Mouse (Mus musculus) c-Kit-positive CD71-positive TER-119-negative erythroid progenitor cells, embryonic 14.5 days (primary cell): ENCODE data around the gene Elp5.
"Not testable (repeated sequence)": the region's sequence is repeated elsewhere in the genome, so short reads cannot be mapped to it uniquely, and the experiment has no call there.

Source experiments
- DNase-seq: peaks from one replicate; pipeline ENCODE4 v3.0.0-alpha.2; 2013; ENCODE audit warnings: low read depth

The Elp5 gene

DNA sequence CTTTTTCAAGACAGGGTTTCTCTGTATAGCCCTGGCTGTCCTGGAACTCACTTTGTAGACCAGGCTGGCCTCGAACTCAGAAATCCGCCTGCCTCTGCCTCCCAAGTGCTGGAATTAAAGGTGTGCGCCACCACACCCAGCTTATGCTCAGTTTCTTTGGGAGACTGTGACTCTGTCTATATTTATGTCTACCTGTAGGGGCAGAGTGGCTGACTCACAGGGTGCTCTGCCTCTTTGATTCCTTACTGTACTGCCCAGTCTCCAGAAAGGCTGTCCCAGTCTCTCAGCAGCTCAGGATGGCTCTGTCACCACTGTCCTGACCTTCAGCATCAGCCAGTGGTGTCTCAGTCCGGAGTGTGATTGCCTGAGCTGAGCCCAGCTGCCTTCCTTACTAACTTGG is 26.7 kb downstream of the Elp5 start:
- DNase-seq, result not testable (repeated sequence)

DNA sequence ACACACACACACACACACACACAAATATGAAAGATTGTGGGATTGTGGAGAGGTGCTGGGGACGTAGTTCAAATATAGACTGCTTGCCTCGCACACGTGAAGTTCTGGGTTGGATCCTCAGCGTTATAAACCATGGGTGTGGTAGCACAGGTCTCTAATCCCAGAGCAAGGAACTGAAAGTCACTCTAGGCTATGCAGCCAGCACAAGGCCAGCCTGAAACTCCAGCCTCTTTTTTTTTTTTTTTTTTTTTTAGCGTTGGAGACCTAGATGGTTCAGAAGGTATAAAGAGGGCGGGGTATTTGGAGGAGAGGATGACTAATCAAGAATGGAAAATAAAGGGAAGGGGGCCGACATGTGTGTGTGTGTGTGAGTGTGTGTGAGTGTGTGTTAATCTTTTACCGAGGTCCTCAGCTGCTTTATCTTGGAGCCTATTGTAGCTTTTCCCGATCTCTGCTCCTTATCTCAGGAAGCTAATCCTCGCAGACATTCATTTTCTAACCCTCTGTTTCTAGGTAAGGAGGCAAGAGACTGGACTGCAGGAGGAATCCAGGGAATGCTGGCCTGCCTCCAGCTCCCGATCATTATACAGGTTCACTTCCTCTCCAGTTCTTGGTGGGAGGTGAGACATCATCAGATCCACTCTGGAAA is 28.9 kb downstream of the Elp5 start:
- no peak for DNase-seq

DNA sequence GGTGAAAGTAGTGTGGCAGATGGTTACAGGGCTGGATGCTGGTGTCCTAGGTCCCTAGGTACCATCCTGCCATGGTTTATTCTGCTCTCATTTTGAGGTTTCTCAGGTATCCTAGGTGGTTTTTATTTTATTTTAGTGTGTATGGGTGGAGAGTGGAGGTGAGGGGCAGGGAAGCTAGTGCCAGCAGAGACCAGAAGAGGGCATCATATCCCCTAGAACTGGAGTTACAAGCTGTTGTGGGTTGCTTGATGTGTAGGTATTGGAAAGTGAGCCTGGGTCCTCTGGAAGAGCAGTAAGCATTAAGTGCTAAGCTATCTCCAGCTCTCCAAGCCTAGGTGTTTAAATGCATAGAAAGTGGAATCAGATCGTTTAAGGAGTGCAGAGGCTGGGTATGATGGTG is 30.0 kb downstream of the Elp5 start:
- no peak for DNase-seq

DNA sequence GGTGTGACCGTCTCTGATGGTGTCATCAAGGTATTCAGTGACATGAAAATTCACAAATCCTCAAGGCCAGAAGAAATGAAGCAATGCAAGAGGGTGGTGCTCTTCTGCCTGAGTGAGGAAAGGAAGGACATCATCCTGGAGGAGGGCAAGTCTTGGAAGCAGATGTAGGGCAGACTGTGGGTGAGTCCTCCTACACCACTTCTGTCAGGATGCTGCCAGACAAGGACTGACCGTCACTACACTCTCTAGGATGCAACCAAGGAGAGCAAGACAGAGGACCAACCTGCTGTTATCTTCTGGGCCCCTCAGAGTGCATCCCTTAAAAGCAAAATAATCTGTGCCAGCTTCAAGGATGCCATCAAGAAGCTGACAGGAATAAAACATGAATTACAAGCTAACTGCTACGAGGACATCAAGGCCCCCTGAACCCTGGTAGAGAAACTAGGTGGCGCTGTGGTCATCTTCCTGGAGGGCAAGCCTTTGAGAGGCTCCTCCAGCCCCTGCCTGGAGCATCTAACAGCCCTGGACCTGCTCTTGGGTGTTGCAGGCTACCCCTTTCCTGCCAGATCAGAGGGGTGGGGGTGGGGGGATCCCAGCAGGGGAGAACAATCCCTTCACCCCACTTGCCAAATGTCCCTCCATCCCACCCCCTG is 31.4 kb downstream of the Elp5 start:
- no peak for DNase-seq

DNA sequence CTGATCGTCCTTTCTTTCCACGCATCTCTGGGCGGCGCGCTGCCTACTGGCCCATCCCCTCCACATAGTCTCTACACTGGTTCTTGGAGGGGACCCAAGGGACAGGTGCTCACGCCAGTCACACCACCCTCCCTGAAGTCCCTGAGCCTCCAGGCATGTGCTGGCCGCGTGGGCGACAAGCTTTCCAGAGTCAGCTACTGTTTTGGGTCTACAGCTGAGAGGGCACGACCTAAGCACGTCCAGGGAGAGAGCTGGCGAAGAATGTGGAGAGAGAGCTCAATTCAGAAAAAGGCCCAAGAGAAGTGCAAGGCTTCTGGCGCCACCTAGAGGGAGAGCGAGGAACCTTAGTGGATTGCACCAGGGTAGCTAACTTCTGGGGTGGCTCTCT is 33.6 kb downstream of the Elp5 start:
- peak; percentile 93 for DNase-seq

DNA sequence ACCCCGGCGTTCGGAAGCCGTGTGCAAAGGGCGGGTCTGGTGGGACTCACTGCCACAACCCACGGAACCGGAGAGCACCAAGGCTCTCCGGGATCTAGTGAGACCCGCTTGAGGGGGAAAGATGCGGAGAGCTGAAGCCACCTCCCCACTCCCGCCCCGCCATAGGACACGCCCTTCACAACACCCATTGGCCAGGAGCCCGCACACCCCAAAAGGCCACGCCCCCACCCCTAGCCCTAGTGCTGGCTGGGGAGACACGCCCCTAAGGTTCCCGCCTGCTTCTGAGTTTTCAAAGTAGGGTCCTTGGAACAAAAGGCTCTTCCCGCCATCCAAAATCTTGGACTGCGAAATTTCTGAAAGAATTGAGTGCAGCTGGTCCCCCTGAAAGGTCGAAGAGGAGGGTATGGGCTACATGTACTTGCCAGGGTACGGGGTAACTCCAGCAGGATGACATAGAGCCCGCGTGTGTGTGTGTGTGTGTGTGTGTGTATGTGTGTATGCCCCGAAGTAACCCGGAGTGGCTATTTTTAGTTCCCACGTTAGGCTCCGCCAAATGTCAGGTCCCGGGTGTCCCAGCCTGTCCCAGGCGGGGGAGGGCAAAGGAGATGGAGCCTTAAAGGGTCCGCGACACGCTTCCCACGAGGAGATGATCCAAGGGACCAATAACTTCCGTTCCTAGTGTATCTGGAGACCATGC is 34.1 kb downstream of the Elp5 start, which contains the start of gene Slc2a4:
Gene Slc2a4, minus strand, starts transcription at position 123 of the 697 bp plus-strand sequence.
- peak; percentile 94 for DNase-seq

DNA sequence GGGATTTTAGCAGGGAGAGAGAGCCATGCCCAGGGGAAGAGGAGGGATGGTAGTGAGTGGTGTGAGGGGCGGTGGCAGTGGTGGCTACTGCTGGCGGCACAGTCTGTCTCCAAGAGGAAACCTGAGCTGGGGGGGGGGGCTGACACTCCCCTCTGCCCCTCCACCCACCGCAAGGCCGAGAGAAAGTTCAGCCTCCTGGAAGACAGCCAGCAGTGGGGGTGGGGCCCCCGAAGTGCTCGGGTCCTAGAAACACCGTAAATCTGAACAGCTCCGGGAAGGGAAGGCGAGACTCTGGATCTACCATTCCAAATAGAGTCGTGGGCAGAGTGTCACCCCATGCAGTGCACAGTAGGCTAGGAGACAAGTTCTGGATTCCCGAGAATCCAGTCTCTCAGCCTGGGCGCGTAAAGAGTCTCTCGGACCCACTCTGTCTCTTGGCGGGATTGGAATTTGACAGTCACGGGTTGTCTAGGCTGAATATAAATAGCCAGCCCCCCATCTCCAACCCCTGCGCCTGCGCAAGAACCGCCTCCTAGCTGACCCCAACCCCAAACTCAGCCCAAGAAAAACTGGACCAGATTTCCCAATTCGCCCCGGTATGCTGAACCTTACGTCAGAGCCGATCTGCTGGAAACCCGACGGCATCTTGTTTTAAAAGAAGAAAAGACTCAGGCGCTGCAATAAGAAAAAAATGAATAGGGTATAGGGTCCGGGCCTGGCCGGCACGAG is 34.8 kb downstream of the Elp5 start:
- no peak for DNase-seq

DNA sequence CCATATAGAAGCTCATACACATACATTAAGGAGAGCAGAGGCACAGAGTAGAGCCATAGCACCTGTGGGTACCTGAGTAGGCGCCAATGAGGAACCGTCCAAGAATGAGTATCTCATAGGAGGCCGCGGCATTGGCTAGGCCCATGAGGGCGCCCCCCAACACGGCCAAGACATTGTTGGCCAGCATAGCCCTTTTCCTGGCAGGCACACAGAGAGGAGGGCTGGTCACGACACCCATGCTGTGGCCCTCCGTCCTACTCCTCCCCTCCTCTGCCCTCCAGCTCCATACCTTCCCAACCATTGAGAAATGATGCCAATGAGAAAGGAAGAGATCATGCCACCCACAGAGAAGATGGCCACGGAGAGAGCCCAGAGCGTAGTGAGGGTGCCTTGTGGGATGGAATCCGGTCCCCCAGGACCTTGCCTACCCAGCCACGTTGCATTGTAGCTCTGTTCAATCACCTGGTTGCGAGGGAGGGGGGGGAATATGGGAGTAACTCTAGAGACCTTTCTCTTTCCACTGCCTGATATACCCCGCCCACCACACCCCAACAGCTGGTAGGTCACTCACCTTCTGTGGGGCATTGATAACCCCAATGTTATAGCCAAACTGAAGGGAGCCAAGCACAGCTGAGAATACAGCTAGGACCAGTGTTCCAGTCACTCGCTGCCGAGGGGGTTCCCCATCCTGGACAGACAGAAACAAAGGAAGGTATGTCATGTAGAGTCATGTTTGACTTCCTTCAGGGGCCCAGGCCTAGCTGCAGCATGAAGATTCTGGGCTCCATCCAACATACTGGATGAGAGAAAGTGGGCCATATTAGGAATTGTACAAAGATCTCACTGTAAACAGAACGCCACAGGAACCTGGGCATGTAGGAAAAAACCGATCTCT is 36.1 kb downstream of the Elp5 start:
- peak; percentile 65 for DNase-seq

DNA sequence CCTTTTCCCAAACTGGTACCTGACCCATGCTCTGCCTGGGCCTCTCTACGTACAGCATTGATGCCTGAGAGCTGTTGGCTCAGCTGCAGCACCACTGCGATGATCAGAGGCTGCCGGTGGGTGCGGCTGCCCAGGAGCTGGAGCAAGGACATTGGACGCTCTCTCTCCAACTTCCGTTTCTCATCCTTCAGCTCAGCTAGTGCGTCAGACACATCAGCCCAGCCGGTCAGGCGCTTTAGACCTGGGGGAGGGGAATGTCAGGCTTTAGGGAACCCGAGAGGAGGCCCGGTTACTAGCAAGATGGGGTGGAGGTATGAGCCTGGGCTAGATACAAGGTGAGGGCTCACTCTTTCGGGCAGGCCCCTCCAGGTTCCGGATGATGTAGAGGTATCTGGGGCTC is 37.1 kb downstream of the Elp5 start:
- no peak for DNase-seq

DNA sequence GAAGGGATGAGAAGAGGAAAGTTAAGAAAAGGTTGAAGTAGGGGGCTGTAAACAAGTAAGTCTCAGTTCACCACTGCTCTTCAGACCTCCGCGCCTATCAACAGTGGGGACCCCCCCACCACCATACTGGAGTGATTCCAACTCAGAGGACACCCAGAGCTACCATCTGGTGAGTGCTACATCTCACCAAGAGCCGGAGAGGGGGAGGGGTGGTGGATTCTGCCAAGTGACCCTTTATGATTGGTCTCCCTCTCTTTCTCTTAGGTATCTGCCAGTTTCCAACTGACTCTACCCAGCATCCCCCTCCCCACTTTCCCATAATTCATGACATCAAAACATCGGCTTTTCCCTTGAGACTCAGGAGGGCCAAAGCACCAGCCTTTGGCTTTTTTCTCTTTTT is 41.4 kb downstream of the Elp5 start:
- DNase-seq, result no peak

DNA sequence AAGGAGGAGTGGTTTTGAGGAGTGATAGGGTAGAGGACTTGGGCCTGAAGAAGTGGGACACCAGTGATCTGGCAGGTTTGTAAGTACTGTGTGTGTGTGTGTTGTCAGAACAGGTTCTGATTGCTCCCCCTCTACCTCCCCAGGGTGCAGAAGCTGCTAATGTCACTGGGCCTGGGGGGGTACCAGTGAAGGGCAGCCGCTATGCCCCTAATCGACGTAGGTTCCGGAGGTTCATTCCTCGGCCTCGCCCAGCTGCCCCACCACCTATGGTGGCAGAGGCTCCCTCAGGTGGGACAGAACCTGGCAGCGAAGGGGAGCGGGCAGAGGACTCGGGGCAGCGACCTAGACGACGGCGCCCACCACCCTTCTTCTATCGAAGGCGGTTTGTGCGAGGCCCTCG is 42.6 kb downstream of the Elp5 start:
- DNase-seq, result no peak

DNA sequence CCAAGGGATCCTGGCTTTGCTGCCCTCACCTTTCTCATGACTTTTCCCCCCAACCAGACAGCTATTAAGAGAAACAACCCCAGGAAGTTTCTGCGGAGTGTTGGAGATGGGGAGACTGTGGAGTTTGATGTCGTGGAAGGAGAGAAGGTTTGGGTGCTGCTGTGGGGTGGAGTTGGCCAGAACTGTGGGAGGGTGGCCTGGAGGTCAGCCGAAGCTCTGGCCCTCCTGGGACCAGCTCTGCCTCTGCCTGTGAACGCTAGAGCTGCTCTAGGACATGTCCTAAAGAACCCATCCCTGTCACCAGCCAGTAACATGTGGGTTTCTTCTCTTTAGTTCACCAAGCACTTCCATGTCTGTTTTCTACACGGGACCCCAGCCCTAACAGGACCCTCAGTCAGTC is 43.1 kb downstream of the Elp5 start:
- no peak for DNase-seq

DNA sequence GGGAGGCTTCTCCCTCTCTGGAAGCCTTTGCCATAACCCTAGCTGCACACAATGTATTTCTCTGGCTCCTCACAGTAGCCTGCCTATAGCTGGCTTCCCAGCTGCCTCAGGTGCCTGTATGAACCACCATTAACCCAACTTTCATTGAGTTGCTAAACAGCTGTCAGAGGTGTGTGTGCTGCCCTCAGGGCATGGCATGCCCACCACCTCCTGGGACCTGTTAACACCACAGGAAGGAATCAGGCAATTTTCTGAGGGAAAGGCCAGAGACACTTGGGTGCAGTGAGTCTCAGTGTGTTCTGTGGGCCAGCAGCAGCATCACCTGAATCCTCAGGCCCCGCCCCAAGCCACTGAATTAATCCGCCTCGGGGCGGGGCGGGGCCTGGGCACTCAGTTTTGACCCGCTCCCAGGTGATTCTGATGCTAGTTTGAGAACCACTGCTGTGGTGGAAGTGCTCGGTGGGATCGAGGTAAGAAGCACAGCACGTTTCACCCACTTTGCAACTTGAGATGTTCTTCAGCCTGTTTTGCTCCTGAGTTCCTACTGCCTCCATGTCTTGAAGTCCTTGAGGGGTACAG is 43.8 kb downstream of the Elp5 start:
- DNase-seq, result no peak

DNA sequence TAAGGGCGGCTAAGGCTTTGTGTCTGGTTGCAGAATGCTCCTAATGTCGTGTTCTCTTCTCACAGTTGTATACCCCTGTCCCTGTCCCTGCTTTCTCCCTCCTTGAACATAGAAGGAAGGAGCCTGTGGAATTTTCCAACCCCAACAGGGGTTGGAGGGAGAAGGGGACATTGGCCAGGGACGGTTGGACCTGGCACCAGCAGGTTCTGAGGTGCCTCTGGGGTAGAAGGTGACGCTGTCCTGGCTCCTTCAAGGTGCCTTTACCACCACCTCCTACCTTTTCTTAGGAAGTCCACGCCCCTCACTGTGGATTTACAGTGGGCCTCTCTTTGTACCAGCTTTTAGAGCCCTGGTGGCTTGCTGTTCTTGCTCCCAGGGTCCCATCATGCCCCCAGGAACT is 44.5 kb downstream of the Elp5 start:
- no peak for DNase-seq

DNA sequence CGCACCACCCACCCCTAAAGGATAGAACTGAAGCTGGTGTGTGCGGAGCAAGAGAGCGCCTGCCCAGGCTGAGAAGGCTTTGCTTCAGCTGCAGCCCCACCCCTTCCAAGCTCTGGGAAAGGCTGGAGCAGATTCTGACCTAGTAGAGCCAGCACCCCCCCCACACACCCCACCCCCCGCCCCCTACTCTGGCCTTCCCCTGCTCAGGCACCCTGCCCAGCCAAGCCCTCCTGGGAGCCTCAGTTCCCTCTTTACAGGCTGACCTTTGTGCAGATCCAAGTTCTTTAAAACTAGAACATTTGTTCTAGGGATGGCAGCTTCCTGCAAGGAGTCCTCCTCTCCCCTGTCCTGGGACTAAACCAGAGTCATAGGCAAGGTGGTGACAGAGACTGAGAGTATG is 44.9 kb downstream of the Elp5 start:
- DNase-seq, result no peak

DNA sequence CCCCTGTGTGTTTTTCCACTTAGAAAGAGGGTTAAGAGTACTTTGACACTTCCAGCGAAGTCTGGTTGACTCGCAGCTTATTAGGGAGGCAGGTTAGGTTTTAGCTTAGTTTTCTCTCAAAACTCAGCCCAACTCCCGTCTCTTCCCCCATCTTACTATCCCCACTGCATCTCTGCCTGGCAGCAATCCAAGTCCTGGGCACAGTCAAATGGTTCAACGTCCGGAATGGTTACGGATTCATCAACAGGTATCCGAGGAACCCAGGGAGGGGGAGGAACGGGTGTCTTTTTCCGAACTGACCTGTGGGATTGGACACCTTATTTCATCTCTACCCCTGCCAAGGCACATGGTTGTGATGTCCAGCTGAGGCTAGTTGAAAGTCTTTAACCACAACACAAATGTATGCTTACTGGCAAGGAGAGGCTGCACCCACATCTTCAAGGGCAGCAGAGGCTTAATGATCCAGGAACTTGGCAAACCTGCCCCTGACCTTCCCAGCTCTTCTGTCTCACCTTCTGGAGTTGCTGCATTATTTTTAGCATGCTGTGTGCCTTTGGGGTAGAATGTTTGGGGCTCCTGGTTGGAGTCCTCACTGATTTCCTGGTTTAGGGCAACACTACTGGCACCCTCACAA is 45.5 kb downstream of the Elp5 start:
- no peak for DNase-seq

DNA sequence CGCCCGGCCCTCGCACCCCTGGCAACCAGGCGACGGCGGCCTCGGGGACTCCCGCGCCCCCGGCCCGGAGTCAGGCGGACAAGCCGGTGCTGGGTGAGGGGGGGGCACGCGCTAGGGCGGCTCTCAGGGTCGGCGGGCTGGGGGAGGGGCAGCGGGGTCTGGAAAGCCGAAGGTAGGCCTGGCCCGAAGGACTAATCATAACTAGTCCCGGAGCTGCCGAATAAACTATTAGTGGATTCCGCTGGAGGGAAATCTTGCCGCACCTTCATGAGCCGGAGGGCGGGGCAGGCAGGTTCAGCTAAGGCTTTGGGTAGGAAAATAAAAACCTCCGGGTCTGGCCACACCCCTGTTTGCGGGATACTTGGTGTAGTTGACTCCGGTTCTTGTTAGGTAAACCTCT is 46.2 kb downstream of the Elp5 start:
- DNase-seq, result no peak

DNA sequence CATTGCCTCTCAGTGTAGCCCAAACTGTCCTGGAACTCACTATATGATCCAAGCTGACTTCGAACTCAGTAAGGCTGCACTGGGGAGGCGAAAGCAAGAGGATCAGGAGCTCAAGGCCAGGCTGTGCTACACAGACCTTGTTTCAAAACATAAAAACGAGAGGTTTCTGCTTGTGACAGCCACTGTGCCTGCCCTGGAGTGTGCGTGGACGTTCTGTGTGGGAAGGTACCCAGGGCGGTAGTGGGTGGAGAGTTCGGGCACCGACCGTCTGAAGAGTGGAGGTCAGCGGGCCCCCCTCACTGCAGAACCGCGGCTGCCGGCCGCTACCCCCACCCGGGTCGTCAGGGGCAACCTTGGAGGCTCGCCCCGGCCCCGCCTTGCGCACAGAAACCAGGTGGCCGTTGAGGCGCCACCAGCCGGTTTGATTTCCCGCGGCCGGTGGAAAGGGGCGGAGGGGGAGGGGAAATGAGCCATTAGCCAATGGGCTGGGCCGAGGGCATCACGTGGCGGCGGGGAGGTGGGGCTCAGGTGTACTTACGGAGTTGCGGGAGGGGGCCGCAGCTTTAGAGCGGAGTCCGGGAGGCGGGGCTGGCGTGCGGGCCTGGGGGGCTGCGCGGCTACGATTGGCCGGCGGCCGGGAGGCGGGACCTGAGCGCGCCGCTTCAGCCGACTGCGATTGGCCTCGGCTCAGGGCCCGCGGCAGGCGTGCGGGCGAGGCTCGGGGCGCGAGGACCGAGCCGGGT is 47.0 kb downstream of the Elp5 start, which contains the start of gene Ybx2:
Gene Ybx2, plus strand, starts transcription at position 660 of the 743 bp plus-strand sequence.
- no peak for DNase-seq

DNA sequence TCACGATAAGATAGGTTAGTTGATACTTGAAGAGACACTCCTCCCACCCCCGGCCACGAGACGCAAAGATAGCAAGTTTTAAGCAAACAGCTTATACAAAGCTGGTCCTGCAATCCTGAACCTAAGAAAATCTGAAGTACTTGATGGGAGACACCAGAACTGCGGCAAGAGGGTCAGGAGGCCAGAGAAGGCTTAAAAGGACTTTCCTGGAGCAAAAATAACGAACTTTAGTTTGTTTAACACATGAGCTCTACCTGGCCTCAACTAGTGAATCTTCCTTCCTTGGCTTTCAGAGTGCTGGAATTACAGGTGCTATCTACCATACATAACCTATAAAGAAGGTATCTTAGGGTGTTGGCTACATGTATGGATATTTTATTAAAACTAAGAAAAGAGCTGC is 47.6 kb downstream of the Elp5 start:
- DNase-seq, result no peak

DNA sequence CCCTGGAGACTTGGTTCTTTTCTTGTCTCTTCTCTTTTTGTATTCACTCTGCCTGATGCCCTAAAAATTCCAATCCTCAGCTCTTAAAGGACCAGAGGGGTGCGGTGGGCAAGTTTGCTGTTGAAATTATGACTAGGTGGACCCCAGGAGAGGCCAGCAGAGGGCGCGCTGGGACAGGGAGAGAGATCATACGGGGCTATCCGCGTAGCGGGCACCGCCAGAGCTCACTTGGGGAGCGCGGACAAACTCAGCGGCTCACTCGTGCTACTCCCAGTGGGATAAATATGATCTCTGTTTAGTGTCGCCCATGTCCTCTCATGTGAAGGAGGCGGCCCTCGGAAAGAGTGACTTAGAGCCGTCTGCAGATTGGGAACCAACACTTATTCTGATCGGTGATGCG is 48.1 kb downstream of the Elp5 start:
- peak; percentile 92 for DNase-seq
